Mouse (Mus musculus): ENCODE data around the gene Map2k1. TPM values are rescaled to one million over a fixed set of nuclear protein-coding genes. Genes with fewer than 3 reads are reported as not detected.

Gene Map2k1
- total RNA-seq, 2 experiments from 2014 or later, result 50.1 to 52.8 TPM

DNA sequence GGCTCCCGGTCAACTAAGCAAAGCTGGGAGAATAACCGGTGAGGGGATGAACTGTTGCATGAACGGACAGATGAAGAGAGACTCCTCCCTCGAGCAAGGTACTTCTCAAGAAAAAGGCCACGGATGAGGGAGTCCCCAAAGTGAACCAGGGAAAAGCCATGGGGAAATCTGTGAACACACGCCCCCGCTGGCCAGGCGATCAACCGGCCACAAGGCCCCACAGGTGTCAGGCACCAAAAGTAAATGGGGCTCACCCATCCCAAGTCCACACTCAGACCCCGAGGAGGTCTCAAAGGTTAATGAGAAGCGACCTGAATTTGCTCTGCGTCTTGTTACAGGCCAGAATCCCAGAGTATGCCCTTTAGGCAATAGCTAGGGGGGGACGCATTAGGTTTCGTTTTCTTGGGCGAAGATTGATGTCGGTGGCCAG lies 825 bp downstream of the Map2k1 start:
- intact Hi-C loops (cut with DNase I), result loop anchor here (1.0 to 5.0 kb wide), 4 partner anchors 18 to 115 kb away; partner anchors contain the start of genes Snapc5 and Uchl4
- peak; percentile 18 to 62 for DNase-seq

DNA sequence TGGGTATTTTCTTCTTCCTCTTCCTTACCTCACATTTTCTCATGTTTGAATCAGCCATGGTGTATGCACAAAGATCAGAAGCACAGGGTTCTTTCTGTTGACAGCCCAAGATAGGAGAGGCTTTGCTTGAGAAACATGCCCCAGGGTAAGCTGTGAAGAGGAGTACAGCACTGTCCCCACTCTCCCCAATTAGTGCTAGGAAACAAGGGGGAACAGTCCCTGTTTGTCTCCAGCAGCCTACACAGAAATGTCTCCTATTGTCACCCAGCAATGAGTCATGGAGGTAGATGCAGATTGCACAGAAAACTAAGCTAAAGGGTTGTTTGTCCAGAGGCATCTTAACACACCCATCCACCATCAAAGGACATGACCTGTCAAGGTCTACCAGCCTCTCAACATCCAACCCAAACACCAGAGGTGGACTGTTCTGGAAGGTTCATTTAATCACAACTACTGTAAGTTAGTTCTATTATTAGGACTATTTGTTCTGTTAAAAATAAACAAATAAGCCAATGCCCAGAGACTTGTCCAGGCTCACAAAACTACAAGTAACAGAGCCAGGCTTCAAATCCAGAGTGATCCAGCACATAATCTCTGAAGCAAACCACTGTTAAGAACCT lies 3.2 kb downstream of the Map2k1 start:
- intact Hi-C loops (cut with DNase I), result loop anchor here (5.0 kb wide), 2 partner anchors 38 to 113 kb away; no protein-coding TSS in a partner anchor
- no peak for DNase-seq

DNA sequence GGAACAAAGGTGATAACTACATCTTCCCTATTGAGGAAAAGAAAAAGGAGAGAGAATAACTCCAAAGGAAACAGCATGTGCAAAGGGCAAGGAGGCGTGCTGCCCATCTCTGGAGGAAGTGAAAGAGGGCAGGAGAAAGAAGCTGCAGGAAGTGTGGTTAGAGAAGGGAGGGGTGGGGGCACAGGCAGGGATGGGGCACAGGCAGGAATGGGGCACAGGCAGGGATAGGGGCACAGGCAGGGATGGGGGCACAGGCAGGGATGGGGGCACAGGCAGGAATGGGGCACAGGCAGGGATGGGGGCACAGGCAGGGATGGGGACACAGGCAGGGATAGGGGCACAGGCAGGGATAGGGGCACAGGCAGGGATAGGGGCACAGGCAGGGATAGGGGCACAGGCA lies 4.1 kb downstream of the Map2k1 start:
- intact Hi-C loops (cut with DNase I), result no loop called here
- DNase-seq, result no peak

DNA sequence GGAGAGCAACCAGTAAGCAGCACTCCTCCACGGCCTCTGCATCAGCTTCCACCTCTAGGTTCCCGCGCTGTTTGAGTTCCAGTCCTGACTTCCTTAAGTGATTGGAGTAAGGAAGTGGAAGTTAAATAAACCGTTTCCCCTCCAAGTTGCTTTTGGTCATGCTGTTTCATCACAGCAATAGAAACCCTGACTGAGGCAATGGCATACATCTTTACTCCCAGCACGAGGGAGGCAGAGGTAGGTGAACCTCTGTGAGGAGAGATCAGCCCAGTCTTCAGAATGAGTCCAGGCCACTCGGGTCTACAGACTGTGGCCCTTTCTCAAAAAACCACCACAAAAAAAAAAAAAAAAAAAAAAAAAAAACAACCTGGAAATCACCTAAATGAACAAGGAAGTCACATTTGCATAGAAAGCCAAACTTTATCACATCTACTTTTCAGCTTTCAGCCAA lies 11.0 kb downstream of the Map2k1 start:
- intact Hi-C loops (cut with DNase I), result no loop called here
- DNase-seq, result no peak

DNA sequence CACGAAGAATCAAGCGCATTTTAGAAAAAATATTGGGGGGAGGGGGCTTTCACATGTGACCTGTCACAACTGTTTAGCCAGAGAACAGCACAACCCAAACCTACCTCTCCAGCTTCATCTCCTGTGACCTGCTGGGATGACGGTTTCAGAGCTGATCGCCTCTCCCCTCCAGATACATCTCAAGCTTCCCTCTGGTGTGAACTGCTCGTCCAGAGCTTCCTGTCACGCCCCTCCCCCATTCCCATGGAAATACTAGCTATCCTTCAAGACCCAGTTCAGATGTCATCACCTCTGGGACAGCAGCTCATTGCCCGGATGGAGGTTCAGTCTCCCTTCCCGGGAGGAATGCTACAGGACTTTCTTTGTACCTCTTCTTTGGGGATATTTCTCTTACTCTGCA lies 12.8 kb downstream of the Map2k1 start:
- DNase-seq, result peak in 1 of 2 experiments; percentile 20
- intact Hi-C loops (cut with DNase I), result no loop called here

DNA sequence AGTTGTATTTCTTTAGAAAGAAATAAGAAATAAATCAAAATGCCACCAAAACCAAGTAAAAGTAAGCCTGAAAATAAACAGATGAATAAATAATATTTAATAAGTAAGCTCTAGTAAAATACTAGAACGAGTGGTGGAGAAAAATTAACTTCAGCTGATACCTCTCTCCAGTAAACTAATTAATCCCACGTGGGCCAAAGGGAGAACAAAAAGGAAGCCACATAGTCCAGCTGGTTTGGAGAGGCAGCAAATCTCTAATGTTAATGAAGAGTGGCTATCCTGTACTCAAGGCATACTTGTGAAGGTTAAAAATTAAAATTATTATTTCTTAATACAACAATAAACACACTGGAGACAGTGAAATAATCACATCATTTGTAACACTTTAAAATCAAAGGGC lies 13.3 kb downstream of the Map2k1 start:
- DNase-seq, result no peak
- intact Hi-C loops (cut with DNase I), result no loop called here

DNA sequence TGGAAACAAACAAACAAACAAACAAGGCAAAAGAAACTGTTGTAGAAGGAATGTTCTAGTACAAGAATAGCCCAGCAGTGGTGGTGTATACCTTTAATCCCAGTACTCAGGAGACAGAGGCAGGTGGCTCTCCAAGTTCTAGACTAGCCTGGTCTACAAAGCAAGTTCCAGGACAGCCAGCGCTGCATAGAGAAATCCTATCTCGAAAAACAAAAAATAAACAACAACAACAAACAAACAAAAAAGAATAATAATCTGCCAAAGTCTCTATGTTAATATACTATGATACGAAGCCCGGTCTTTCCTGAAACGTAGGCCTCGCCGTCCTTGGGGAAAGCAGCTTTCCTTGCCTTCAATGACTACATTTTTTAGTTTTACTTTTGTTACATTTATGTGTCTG lies 17.4 kb downstream of the Map2k1 start:
- DNase-seq, result no peak
- intact Hi-C loops (cut with DNase I), result no loop called here

DNA sequence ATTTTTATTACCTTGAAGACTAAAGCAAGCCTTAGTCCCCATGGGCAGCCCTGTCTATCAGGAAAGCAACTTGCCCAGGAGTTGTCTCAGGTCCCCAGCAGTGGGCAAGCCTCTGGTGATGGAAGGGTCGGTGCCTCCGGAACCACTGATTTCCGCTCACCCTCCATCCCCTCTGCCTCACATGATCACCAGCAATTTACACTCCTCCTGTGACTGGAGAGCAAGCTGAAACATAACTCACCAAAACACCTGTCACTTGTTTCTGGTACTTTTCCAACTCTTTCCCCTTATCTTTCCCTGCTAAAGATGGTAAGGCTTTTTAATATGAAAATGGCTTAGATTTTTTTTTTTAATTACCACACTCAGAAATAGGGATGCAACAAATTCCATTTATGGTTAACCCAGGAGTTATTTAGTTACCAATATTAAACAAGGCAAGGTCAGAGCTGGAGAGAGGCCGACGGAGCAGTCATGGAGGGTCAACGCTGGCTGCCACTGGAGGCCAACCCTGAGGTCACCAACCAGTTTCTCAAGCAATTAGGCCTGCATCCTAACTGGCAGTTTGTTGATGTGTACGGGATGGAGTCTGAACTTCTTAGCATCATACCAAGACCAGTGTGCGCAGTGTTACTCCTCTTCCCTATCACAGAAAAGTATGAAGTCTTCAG lies 18.5 kb downstream of the Map2k1 start, which contains the start of gene Uchl4:
Gene Uchl4 (plus strand): TSS at position 434 of the 668 bp plus-strand sequence.
- intact Hi-C loops (cut with DNase I), result loop anchor here (2.0 kb wide), 1 partner anchor 18 kb away; the partner anchor contains the start of gene Map2k1
- DNase-seq, result no peak

DNA sequence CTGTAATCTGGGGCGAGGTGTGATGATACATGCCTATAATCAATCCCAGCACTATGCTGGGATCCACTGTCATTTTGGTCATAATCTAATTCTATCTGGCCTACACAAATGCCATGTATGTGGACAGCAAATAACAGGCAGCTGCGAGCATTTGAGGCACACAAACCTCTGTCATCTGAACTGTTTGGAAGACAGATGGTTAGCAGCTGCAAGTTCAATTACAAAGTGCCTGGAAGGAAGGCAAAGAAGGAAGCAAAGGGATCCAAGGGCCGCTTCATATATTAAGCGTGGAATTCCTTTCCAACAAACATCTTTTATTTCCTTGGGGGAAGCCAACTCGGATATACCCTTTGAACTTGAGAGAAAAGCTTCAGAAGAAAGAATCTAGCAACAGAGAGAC lies 19.8 kb downstream of the Map2k1 start:
- DNase-seq, result no peak
- intact Hi-C loops (cut with DNase I), result loop anchor here (2.0 kb wide), 1 partner anchor 19 kb away; the partner anchor contains the start of gene Map2k1

DNA sequence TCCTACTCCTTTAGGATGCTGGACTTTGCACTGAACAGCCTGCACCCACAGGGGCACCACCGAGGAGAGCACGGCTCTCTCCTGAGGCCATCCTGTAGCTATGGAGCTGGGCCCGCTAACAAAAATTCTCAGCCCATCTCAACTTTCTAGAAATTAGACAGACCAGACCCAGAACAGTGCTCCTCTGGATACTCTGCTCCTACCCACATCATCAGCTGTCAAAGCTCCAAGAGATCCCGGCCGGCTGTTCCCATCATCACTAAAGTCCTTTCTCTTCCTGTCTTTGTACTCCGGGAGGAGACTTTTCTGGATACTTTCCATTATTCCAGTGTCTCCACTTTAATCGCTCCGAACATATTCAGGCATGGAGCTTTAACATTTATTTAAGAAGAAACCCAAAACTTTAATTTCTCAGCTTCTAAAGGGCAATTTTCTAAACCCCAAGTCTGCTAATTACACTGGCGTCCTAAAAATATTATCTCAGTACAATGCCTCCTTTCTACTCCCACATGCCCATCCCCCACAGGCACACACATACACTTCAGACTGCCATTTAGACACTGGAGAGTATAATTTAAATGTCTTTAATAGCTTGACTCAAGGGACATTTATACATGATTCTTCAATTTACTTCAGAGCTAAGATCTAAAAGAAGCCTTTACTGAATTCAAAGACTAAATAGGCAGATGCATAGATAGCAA lies 21.0 kb downstream of the Map2k1 start:
- intact Hi-C loops (cut with DNase I), result no loop called here
- DNase-seq, result peak; percentile 32 to 33

DNA sequence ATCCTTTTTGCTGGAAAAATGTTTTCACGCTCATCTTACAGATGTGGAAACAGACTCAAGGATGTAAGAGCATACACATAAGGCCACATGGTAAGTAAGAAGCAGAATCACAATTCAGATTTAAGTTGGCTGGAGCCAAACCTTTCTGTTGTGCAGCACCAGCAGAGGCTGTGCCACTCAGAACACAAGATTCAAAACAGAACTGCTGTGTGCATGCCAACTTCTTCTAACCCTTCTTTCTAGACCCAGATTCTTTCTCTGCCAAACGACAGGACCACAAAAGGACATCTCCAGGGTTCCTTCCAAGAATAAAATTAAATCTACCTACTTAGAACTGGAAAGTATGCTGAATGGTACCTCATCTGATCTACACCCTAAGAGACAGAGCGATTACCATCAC lies 21.8 kb downstream of the Map2k1 start:
- no peak for DNase-seq
- intact Hi-C loops (cut with DNase I), result no loop called here

DNA sequence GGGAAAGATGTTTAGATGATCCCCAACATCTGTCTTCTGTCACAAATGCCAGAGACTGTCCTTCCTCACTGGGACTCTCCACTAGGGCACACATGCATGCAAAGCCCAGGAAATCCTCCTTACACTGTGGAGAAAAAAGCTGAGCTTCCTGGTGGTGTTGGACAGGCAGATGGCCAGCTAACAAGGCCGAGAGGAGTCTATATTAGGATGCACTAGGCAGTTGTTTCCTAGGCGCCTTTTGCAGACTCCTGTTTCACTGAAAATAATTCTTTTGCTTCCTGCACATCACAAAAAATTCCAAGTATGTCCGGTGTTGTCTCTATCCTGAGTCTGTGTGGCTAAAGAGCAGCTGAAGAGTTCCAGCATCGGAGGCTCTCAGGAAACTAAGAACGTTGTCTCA lies 22.3 kb downstream of the Map2k1 start:
- DNase-seq, result no peak
- intact Hi-C loops (cut with DNase I), result no loop called here

DNA sequence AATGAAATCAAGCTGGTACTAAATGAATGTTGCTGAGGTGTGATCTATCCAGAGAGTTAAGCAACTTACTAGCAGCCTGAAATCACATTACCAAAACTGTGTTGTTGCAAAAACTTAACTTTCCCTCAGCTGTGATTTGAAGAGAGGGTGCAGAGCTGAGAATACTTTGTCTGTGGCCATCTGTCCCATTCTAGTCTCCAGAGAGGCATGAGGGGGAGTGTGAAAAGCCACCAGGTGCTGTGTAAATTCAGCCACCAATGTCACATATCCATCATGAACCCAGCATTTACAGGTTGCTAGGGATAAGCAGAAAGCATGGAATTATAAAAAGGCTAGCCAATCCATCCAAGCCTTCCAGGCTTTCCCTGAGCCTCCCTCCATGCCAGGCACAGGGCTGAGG lies 24.5 kb downstream of the Map2k1 start:
- DNase-seq, result no peak
- intact Hi-C loops (cut with DNase I), result no loop called here

DNA sequence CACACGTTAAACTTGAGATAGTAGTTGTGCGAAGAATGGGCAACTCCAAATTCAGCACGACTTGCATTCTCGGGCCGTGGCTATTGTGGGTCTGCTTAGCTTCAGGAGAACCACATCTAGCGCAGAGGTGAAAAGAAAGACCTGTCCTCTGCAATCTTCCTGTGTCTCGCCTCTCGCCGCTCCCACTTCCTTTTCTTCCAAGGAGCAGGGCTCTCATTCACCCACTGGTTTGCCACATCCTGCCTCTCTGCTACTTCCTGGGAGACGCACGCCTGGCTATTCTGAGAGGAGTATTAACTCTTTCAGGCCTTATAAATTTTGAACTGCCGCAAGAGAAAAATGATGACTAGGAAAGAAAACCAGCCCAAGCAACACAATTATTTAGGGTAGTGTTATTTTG lies 25.7 kb downstream of the Map2k1 start:
- intact Hi-C loops (cut with DNase I), result no loop called here

DNA sequence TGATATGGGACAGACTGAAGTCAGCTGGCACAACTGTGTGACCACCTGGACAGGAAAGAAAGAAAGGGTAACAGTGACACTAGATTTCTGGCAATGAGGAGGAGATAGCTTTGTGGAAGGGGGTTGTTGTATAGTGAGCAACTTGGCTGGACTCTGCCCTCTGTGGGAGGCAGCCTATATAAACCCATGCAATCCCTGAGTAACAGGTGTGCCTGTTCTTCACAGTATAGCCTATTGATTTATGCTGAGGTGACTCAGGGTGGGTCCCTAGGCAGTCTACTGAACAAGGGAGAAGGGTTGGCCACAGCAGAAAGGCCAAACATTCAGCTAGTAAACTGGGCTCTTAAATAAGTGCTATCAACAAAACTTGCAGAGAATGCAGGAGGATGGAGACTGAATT lies 27.6 kb downstream of the Map2k1 start:
- no peak for DNase-seq
- intact Hi-C loops (cut with DNase I), result no loop called here

More for the DNA sequence above, 25.7 kb downstream of the Map2k1 start:
- no peak for DNase-seq

DNA sequence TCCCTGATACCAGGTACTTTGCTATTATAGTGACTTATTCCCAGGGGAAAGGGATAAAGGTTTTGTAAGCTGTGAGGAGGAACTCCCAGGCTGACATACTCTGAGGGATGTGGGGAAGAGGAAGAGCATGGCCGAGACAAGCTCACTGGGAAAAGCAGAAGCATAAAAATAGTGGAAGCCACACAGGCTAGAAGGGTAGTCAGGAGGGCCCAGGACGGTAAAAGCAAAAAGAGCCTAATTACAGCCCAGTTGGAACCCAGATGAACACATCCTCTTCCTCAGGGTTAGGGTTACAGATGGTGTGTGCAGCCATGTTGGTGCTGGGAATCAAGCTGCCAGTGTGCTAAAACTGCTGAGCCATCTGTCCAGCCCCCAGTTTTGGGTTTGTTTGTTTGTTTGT lies 31.3 kb downstream of the Map2k1 start:
- DNase-seq, result no peak
- intact Hi-C loops (cut with DNase I), result no loop called here

DNA sequence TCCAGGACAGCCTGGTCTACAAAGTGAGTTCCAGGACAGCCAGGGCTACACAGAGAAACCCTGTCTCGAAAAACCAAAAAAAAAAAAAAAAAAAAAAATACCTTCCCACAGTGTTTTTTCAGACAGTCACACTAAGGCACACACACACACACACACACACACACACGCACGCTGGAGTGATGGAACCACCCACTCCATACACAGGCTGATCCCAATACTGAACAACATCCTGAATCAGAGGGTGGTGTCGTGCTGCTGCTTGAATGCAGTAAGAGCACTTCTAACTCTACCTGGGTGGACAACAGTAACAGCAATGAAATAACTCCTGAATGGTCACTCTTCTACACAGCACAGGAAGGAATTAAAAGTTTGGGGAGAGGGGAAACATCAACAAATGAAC lies 32.0 kb downstream of the Map2k1 start:
- intact Hi-C loops (cut with DNase I), result no loop called here
- no peak for DNase-seq

DNA sequence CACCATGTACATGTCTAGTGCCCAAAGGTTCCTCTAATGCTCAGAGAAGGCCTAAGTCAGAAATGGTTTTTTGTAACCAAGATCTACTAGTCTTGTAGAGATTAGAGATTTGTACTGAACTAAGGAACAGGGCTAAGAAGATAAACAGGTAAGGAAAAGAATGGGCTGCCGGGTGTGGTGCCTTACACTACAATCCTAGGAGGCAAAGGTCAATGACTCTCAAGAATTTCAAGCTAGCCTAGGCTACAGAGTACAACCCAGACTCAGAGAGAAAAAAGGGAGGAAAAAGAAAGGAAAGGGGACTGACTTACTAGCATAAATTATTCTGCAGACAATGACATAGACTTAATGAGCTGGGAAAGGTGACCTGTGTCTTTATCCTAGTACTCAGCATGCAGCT lies 32.8 kb downstream of the Map2k1 start:
- no peak for DNase-seq
- intact Hi-C loops (cut with DNase I), result no loop called here

DNA sequence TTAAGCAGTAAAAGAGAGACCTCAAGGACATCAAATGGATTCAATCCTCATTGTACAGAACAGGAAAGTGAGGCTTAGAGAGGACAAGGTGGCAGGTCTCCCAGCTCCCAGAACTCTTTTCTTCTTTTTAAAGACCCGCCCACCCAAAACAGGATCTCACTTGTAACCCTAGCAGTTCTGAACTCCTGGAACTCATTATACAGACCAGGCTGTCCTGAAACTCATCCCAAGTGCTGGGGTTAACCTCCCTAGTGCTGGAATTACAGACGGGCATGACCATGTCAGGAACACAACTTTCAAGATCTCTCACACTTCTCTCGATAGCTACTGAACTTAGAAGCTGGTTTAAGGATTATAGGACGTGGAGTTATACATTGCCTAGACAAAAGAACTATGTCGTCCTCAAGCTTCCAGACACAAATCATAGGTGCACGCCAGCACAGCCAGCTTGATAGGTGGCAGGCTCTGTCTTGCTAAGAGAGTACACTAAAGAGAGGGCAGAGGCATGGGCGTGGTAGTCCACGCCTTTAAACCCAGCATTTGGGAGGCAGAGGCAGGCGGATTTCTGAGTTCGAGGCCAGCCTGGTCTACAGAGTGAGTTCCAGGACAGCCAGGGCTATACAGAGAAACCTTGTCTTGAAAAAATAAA lies 33.5 kb downstream of the Map2k1 start:
- intact Hi-C loops (cut with DNase I), result no loop called here

DNA sequence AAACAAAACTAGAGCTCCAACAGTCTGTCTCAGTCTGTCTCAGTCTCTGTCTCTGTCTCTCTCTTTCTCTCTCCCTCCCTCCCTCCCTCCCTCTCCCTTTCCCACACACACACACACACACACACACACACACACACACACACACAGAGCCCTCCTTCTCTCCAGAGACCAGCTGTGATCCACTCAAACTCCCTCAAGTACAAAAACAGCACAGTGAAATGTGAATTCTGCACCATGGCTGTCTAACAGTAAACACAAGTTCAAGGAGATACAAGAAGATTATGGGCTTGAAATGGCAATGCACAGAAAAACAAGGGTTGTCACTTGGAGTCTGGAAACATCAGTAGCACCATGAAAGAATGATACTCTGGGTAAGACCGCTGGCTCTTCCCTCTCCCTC lies 34.1 kb downstream of the Map2k1 start:
- intact Hi-C loops (cut with DNase I), result no loop called here
- DNase-seq, result no peak

More for the DNA sequence above, 33.5 kb downstream of the Map2k1 start:
- DNase-seq, result no peak

DNA sequence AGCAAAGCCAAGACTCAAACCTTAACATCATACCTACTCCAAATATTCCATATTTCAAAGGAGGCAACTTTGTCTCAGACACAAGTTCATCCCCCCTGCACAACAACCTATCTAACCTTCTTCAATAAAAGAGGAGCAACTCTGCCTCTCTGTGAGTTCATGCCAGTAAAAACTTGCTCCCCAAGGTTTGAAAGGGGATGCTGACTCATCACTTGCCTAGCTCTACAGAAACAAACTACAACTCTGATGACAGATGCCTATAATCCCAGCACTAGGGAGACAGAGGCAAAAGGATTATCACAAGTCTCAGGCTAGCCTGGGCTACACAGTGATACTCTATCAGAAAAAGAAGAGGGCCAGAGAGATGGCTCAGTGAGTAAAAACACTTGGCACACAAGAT lies 35.5 kb downstream of the Map2k1 start:
- DNase-seq, result no peak
- intact Hi-C loops (cut with DNase I), result no loop called here
